Mouse (Mus musculus): ENCODE measurements around the gene Xpnpep1.

DNA sequence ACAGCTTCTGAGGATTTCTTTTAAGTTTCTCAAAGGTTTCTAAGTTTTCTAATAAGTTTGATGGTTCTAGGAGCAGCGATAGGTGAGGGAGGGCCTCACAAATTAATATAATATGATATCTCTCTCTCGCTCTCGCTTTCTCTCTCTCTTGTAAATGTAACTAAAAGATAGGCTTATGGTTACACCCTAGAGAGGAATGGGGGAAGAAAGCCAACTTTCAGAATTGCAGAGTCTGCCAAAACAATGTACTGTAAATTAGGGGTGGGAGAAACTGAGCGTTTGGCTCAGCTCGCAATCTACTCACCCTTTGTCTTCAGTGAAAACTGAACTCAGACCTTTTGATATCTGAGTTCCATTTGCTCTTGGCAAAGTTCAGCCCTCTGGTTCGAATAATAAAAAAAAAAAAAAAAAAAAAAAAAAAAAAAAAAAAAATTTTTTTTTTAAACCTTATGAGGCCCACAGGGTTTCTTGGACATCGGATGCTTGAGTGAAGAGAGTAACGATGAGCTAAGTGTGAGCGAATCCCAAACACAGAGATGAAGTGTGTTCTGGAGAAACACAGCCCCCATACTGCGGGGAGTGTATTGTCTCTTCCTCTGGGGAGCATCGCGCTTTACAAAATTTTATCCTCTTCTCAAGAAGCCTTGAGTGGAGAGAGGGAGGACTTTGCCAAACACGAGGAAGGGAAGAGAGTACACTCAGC is 3.6 kb upstream of the Xpnpep1 start:
- TF ChIP-seq ZC3H11A (IDR thresholded peaks at IDR 0.05; ENCODE audit: borderline replicate concordance, low read depth, low read length) (no peak), CHD2 (IDR thresholded peaks at IDR 0.05; ENCODE audit: low read depth, low read length) (no peak)

All from ES-E14 (cell line).